Mouse (Mus musculus): ENCODE data around the gene Nol6. TPM values are rescaled to one million over a fixed set of nuclear protein-coding genes. Genes with fewer than 3 reads are reported as not detected.

Gene Nol6
- total RNA-seq (2021), result 100 to 1,000 TPM; 105 to 113 TPM
- long read RNA-seq, experiment 1, full-length matches to known transcripts, result 62 of 93 reads
- long read RNA-seq, experiment 1, partial matches to known transcripts, result 20 of 93 reads
- long read RNA-seq, experiment 1, other reads (novel, unspliced or antisense), result 11 of 93 reads
- long read RNA-seq, experiment 2, full-length matches to known transcripts, result 83 of 141 reads
- long read RNA-seq, experiment 2, partial matches to known transcripts, result 49 of 141 reads
- long read RNA-seq, experiment 2, other reads (novel, unspliced or antisense), result 9 of 141 reads

- DNase-seq (ENCODE audit: low spot score in 2 of 2), result peak; percentile 97 to 100
- TF ChIP-seq CTCF (conservative IDR thresholded peaks at IDR 0.05), result no peak
- peak within 1 kb of the TSS; percentile 79 for H3K27ac ChIP-seq
- H3K4me3 ChIP-seq, result peak within 1 kb of the TSS; percentile 93
Measured at GRCm38 (mm10) chr4:41124180-41124951, at the start of gene Nol6. Nol6 (minus strand) TSS chr4:41124455.

GRCm38 (mm10) chr4:41170970-41171369 is 46.7 kb upstream of the Nol6 start:
- Histone ChIP-seq H3K4me3 (no peak overlapping the region), H3K27ac (no peak overlapping the region)
- no peak for DNase-seq (ENCODE audit: low spot score in 2 of 2)
- TF ChIP-seq CTCF (conservative IDR thresholded peaks at IDR 0.05), result peak; percentile 54

- no peak overlapping the region for H3K4me3 ChIP-seq
- TF ChIP-seq CTCF (conservative IDR thresholded peaks at IDR 0.05), result peak; percentile 92
- DNase-seq (ENCODE audit: low spot score in 2 of 2), result peak; percentile 80 to 87
- no peak overlapping the region for H3K27ac ChIP-seq
Measured at GRCm38 (mm10) chr4:41165693-41166475, 41.6 kb upstream of the Nol6 start.

GRCm38 (mm10) chr4:41164974-41165373 is 40.7 kb upstream of the Nol6 start:
- H3K27ac ChIP-seq, result no peak overlapping the region
- no peak for DNase-seq (ENCODE audit: low spot score in 2 of 2)
- TF ChIP-seq CTCF (conservative IDR thresholded peaks at IDR 0.05), result no peak
- H3K4me3 ChIP-seq, result no peak overlapping the region

GRCm38 (mm10) chr4:41161232-41161631 is 37.0 kb upstream of the Nol6 start:
- H3K4me3 ChIP-seq, result no peak overlapping the region
- TF ChIP-seq CTCF (conservative IDR thresholded peaks at IDR 0.05), result no peak
- no peak for DNase-seq (ENCODE audit: low spot score in 2 of 2)
- no peak overlapping the region for H3K27ac ChIP-seq

- Histone ChIP-seq H3K4me3 (no peak overlapping the region), H3K27ac (no peak overlapping the region)
- no peak for TF ChIP-seq CTCF (conservative IDR thresholded peaks at IDR 0.05)
- DNase-seq (ENCODE audit: low spot score in 2 of 2), result no peak
Measured at GRCm38 (mm10) chr4:41158251-41158650, 34.0 kb upstream of the Nol6 start.

GRCm38 (mm10) chr4:41156961-41157360 is 32.7 kb upstream of the Nol6 start:
- TF ChIP-seq CTCF (conservative IDR thresholded peaks at IDR 0.05), result no peak

GRCm38 (mm10) chr4:41153146-41153545 is 28.9 kb upstream of the Nol6 start:
- no peak for TF ChIP-seq CTCF (conservative IDR thresholded peaks at IDR 0.05)
- H3K4me3 ChIP-seq, result no peak overlapping the region
- no peak overlapping the region for H3K27ac ChIP-seq
- DNase-seq (ENCODE audit: low spot score in 2 of 2), result no peak

More at GRCm38 (mm10) chr4:41156961-41157360, 32.7 kb upstream of the Nol6 start:
- no peak for DNase-seq (ENCODE audit: low spot score in 2 of 2)
- H3K27ac ChIP-seq, result no peak overlapping the region
- no peak overlapping the region for H3K4me3 ChIP-seq

GRCm38 (mm10) chr4:41151186-41151585 is 26.9 kb upstream of the Nol6 start:
- TF ChIP-seq CTCF (conservative IDR thresholded peaks at IDR 0.05), result no peak
- H3K4me3 ChIP-seq, result no peak overlapping the region
- H3K27ac ChIP-seq, result no peak overlapping the region
- DNase-seq (ENCODE audit: low spot score in 2 of 2), result no peak

- H3K27ac ChIP-seq, result no peak overlapping the region
- TF ChIP-seq CTCF (conservative IDR thresholded peaks at IDR 0.05), result no peak
- no peak for DNase-seq (ENCODE audit: low spot score in 2 of 2)
- no peak overlapping the region for H3K4me3 ChIP-seq
Measured at GRCm38 (mm10) chr4:41149891-41150290, 25.6 kb upstream of the Nol6 start.

GRCm38 (mm10) chr4:41142601-41143000 is 18.3 kb upstream of the Nol6 start:
- Histone ChIP-seq H3K27ac (no peak overlapping the region), H3K4me3 (no peak overlapping the region)
- TF ChIP-seq CTCF (conservative IDR thresholded peaks at IDR 0.05), result no peak
- DNase-seq (ENCODE audit: low spot score in 2 of 2), result no peak

GRCm38 (mm10) chr4:41140174-41140875 is 16.1 kb upstream of the Nol6 start:
- Histone ChIP-seq H3K4me3 (no peak overlapping the region), H3K27ac (no peak overlapping the region)
- no peak for DNase-seq (ENCODE audit: low spot score in 2 of 2)
- no peak for TF ChIP-seq CTCF (conservative IDR thresholded peaks at IDR 0.05)
